Mouse (Mus musculus) embryo, embryonic 10.5 days (tissue): ENCODE measurements at regions not wholly inside any gene's neighbourhood (a gene's known extent, or its start where the extent isn't known, plus 50 kb on each side); places are given as distances from the start of the nearest gene placed in this dataset.
"Not testable (repeated sequence)": the region's sequence is repeated elsewhere in the genome, so short reads cannot be mapped to it uniquely, and the experiment has no call there.

Source experiments
- DNase-seq: peaks from one replicate; pipeline ENCODE4 v3.0.0-alpha.2; 2015; ENCODE audit warnings: low spot score

DNA sequence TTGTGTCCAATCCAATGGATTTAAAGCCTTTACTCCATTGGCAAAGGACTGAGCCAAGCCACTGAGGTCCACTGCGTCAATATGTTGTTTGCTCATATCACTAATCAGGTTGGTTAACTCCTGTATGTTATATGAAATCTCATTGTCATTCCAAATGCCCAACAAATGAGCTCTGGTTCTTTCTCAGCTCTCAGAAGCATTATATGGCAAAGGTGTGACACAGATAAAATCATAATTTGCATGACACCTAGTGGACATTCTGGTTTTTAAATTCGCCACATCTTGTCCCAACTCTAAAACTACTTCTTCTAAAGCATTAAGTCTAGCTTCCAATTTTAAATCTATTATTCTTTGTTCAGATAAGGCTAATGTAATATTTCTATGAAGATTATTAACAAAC, 1035.1 kb upstream of the Sel1l start:
- DNase-seq, result not testable (repeated sequence)

DNA sequence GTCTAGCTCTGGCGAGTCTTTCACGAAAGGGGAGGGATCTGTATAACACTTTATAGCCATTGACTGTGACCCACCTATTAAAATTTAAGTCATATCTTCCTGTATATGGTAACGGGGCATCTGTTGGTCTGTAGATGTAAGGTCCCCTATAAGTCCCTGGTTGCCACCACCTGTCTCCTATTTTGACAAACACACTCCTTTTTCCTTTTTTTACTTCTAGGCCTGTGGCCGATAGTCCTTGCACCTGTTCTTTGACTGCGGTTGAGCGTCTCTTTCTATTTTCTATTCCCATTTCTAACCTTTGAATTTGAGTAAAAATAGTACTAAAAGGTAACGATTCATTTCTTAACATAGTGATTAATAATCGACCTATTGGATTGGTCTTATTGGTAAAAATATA, 1034.1 kb upstream of the Sel1l start:
- DNase-seq, result not testable (repeated sequence)

DNA sequence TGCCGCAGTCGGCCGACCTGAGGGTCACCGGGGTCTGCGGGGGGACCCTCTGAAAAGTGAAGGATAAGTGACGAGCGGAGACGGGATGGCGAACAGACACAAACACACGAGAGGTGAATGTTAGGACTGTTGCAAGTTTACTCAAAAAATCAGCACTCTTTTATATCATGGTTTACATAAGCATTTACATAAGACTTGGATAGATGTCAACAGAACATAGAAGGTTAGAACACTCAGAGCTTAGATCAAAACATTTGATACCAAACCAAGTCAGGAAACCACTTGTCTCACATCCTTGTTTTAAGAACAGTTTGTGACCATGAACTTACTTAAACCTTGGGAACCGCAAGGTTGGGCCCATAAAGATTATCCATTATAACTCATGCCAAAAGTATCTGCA, 1033.6 kb upstream of the Sel1l start:
- DNase-seq, result not testable (repeated sequence)

DNA sequence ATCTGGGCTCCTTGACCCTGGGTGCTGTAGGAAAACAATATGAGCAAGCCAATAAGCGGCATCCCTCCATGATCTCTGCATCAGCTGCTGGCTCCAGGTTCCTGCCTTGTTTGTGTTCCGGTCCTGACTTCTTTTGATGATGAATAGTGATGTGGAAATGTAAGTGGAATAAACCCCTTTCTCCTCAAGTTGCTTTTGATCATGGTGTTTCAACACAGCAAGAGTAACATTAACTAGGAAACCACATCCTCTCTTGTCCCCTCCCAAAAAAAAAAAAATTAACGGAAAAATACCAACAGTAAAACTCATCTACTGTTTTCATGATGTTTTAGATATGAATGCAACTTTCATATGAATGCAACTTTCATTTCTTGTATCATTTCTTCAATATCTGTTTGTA, 1024.6 kb upstream of the Sel1l start:
- no peak for DNase-seq

DNA sequence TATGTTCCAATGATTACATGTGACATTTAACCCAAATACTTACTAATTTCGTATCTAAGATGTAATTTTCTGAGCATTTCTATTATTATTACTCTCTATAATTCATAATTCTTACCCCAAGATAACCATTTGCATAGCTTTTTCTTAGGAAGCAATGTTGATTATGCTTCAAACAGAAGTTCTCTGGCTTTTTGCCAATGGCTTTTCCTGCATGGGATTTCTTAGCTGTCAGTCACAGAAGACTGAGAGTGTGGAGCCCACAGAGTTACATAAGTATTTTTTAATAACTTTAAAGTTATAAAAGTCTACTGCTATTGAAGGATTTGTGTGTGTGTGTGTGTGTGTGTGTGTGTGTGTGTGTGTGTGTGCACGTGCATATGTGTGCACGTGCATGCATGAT, 1020.4 kb upstream of the Sel1l start:
- no peak for DNase-seq

DNA sequence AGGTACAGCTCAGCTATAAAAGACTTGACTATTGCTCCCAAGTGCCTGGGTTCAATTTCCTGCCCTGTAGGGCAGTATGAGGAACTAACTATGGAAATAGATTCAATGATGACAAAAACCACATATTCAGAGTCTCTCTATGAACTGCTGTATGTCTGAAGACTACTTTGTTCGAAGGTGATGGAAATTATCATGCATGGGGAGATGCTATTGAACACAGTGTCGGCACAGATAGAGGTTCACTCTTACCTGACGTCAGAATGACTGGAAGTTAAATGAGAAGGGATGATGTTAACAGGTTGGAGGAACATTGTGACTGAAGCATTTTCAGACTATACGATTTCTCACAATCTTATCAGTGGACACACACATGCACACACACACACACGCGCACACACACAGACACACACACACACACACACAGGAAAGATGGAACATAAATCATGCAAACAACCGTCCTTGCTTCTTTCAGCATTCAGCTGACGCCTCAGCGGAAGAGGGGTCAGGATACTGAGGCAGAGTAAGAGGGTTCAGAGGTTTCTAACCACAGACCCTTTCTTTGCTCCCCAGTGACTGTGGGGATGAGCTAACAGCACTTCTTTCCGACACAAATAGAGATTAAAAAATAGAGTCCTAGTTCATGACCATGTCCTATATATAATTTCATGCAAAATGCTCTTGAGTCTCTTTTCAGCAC, 974.3 kb upstream of the Sel1l start:
- no peak for DNase-seq

DNA sequence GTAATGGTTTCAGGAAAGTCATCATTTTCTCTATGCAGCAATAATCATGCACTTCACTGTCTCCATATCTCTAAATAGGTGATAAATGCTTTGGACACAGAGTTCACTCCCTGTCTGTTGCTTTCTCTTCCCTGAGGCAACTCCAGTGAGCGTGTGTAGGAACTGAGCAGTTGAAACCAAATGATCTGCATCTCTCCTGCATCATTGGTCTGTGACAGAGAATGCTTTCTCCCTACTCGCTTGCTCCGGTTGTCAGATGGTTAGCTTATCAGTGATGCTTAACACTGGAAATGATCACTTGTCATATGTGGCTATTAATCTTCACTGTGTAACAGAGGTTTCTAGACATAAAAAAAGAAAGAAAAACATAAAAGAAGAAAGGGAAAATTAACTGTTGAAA, 969.7 kb upstream of the Sel1l start:
- DNase-seq, result no peak

DNA sequence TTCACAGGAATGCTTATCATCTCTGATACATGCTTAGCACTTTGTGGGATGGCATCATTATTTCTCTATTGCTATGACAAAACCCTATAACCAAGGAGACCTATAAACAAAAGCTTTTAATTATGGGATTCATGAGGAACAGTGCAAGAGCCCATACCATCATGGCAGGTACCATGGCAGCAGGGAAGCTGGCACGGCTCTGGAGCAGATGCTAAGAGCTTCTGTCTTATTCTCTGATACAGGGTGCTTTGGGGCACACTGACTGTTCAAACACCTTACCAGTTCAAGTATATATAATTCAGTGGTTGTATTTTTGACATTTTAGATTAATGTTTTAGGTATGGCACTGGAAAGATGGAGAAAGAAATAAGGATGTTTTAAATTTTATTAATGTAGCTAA, 952.2 kb upstream of the Sel1l start:
- DNase-seq, result no peak

DNA sequence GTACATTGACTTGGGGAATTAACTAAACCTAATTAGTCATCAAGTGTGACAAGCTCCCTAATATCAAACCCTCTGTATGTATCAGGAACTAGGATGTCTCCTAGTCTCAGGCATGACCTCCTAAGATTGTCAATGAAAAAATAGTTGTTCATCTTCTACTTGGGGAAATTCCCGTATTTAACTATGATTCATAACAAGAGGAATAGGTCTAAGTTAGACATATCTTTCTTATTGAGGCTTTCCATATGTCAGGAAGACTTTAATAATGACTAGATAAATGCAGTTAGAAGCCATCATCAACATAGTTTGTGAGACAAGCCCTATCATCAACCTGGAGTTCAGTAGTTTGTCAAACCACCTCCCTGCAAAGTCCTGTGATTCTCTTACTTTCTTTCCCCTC, 934.4 kb upstream of the Sel1l start:
- DNase-seq, result no peak

DNA sequence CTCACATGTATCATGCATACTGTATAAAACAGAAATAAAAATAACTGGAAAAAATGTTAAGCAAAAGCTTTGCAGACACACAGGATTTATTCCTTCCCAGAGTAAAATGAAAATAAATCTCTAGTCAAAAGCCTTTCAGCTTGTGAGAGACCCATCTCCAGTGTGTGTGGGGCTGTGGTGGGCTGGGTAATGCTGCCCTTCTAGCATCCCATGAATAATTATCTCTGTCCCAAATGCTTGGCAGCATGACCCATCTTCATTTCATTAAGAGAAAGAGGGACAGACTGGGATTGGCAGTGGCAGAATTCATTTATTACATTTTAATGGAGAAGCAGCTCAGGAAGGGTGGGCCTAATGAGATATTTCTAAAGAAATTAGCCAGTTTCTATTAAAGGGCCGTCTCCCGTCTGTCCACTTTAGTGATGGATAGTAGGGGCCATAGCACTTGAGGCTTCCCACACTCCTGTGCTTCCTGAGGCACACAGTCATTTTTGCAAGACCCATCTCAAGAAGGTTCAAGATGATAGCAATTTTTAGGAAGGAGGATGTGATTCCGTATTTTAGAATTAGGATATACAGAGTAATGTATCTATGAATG, 930.8 kb upstream of the Sel1l start:
- DNase-seq, result no peak

DNA sequence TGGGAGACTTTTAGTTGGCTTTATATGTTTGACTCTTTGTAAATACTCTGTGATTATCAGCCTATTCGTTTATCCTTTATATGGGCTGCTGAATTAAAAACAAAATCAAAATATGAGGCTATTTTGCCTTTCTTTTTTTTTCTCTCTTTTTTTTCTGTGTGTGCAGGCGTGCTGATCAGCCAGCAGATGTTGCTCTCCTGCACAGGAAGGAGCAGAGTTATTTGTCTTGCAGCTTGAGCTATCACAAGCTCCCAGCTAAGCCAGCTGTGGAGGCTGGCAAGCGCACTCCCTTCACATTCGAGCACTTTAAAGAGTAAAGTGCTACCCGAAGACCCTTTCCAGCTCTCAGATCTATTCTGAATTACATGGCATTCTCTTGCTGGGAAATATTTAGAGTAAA, 926.7 kb upstream of the Sel1l start:
- DNase-seq, result no peak

DNA sequence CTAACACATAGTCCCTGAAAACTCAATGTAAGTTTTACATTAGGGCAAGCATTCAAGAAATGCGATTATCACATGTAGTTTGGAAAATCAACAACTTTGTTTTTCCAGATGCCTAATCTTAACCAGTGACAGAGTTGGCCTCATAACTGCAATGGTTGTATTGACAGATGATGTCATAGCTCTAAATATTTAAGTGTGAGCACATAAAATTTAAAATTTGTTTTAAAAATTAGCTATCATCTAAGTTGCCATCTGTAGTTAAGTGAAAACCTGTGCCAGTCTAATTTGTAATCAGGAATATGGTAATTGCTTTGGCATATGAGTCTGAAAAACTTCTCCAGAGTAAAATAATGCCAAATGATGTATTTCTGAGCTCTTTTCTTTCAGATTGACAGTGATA, 899.6 kb upstream of the Sel1l start:
- DNase-seq, result no peak

DNA sequence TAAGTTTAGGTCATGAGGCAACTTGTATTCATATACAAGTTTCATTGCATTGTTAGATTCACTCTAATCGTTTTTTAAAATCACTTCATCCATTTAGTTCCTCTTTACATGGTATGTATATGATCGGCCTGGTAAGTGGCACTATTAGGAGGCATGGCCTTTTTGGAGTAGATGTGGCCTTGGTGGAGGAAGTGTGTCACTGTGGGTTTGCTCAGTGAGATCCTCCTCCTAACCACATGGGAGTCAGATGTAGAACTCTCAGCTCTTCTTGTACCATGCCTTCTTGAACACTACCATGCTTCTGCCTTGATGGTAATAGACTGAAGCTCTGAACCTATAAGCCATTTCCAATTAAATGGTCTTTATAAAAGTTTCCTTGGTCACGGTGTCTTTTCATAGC, 891.9 kb upstream of the Sel1l start:
- no peak for DNase-seq

DNA sequence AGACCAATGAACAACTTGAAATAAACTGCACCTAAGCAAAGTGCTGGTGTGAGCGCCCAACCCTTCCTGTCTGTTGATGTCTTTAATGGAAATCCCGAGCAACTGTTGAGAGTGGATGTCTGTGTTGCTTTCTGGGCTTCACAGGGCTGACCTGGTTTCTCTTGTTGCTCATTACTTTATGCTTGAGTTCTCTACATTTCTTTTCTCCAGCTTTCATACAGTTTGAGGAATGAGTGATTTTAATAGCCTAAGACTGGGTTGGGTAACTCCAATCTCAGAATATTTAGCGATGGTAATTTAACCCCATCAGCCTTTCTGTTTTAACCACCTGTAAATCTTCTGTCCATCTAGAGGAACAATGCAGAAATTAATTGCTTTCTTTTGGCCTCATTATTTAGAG, 890.2 kb upstream of the Sel1l start:
- no peak for DNase-seq

DNA sequence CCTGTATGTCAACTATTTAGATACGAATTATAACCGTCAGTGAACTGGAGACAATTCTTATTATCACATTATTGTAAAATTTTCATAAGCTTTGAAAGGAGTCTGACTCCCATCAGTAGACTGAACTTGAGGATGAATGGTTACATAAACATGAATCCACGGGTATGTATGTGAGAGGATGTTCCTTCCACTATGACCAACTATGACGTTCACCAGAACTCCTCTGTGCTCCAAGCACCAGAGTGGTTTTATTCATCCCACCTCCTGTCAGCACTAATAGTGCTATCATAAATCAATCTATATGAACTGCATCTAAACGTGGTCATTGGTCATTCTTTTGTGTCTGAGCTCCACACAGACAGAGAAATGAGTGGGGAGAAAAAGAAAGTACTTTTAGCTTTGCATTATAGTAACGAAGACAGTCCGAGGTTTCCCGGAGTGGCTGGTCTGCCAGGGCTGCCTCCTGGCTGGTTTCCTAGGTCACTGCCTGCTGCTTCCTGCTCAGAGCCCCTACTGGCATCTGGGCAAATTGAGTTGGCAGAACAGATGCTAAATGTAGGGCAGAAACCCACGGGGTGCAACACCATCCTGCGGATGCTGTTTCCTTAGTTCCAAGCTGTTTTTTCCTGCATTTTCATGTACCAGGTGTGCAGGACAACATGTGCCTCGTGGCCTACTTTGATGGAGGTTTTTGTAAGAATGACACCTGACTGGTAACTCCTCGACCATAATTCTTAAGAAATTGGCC, 888.8 kb upstream of the Sel1l start:
- no peak for DNase-seq

DNA sequence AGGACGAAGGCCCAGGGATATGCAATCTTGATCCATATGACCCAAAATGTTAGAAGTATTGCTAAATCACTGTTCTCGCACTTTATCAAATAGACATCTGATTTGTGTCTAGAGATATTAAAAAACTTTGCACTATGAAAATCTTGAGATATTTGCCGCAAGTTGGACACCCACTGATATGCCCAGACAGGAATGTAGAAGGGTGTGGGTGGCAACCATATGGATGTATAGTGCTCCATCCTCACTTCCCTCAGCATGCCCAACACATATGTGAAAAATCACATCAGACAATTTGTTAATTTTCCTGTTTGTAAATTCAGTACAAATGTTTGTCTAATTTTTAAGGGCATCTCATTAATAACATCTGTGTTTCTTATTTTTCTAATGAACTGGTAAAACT, 874.1 kb upstream of the Sel1l start:
- no peak for DNase-seq

DNA sequence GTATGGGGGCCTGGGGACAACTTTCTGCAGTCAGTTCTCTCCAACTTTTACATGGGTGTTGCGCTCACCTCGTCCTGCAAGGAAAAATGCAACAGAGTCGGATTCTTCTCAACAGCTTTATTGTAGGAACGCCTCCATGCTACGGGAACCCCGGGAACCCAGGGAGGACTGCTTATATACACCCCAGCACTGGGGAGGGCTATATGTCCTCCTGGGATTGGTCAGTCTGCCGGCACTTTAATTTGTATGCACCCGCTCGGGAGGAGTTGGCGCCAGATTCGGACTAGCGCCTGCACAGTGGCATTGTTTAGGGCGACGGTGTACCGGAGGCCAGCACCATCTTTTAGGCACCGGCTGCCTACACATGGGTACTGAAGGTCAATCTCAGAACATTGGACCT, 864.5 kb upstream of the Sel1l start:
- DNase-seq, result no peak

DNA sequence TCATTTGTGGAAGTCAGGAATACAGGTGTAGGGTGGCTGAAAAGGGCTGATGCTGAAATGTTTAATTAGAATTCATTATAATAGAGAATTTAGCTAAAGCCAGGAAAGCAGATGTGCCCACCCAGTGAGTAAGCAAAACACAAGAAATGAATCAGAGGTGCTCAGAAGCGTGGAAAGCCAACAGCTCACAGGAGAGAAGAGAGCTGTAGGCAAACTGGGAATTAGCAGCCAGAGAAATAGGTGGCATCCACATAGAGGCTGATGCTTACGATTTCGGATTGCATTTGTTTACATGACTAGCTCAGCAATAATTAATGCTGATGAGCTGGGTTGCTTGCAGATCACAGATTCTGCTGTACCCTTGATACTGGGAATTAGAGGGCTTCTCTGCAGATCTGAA, 859.5 kb upstream of the Sel1l start:
- no peak for DNase-seq

DNA sequence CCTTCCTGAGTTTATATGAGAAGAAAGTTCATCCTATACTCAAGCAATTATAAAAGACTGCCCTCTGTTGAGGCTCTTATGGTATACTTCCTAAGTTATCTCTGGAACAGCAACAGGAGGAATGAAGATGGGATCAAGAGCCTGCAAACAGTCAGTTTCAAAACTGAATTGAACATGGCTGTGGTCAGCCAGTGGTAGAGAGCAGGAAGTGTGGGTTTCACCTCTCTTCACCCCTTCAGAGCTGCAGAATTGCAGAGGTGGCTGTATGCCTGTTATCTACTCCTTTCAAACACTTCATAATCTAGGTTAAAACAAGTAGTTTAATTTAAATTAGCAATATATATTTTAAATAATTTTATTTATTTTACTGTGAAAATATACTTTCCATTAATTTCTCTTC, 854.8 kb upstream of the Sel1l start:
- DNase-seq, result no peak

DNA sequence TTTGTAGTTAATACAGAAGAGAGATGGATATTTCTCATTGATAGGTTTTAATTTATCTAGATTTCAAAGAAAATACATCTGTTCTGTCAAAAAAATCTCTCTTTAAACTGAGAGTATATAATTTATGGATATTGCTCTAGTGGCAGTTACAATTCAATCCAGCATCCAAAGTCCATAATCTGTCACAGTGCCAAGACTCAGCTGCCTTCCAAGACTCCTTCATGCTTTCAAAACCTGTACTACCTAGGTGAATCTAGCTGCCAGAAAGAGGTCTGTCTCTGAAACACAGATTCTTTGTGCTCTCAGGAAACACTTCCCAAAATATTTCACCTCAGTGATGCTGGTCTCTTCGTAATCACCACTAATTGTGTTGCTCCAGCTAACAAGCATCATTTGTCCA, 844.0 kb upstream of the Sel1l start:
- DNase-seq, result no peak

DNA sequence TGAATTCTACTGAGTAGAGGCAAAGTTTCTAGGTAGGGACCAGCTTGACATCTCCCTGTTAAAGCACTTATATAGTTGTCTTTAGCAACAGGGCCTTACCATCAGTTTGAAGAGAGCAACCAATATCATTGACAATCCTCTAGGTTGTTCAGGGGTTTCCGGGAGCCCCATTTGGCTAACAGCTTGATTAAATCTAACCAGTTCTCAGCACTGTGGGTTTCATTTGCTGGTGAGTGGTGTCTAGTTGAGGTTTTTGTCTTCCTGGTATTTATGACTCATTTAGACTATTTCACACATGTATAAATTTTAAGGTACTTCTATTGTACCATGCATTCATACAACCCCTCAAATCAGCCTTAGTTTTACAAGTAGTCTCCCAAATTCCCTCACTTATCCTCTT, 823.4 kb upstream of the Sel1l start:
- DNase-seq, result no peak

DNA sequence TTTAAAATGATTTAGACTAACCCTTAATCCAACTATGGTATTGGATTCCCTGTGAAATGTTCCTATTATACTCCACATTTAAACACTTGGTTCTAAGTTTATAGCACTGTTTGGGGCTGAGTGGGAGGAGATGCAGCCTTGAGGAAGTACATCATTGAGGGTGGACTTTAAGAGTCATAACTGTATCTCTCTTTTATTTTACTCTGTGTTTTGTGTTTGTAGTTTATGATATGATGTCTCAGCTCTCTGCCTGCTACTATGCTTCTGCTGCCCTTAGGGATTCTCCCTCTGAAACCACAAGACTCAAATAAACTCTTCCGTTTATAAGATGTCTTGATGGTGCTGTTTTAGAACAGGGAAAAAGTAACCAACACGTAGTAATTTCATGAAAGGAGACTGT, 797.7 kb upstream of the Sel1l start:
- DNase-seq, result no peak

DNA sequence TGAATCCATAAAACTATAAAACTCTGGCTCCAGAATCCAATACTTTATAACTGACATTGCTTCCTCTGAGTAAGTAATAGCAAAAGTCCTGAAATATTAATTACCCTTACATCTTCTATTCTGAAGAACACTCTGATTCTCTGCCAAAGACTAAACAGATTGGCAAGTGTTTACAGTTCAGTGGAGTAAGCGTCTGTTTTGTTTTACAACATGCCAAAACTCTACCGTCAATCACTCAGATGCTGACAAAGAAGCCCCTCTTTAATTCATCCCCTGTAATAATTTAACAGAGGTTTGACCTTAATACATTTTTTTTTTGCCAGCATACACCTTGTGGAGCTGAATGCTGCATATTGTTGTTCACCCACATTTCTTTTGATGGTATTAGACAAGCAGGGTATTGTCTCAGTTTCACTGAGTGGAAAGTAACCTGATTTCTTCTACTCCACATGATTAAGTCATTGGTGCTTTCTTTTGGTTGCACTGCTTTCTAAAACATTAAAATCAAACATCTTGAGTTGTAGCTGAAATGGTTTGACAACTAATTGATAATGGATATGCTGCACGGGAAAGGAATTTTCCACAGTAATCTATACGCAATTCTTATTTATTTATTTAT, 796.2 kb upstream of the Sel1l start:
- DNase-seq, result no peak
